Mouse (Mus musculus): Measurements from ENCODE around the gene Rrp8. TPM values are rescaled to one million over a fixed set of nuclear protein-coding genes. Genes with fewer than 3 reads are reported as not detected.

Gene Rrp8
- polyA plus RNA-seq, 2 experiments from 2014 or later: 15.3 to 15.8 TPM

DNA sequence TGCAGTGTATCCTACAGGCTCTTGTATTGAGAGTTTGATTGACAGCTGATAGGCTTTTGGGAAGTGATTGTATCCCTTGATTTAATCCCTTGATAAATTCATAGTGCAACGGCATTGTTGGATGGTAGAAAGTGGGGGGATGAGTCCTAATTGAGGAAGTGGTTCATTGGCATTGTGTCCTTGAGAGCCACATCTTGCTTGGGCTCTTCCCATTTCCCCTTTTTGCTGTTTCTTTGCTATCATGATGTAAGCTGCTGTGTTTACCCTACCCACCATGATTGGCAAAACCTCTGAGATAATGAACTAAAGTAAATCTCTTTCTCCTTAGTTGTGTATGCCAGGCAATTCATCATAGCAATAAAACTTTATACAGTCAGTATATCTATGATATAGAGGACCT, 46.3 kb downstream of the Rrp8 start:
- no peak for ATAC-seq

DNA sequence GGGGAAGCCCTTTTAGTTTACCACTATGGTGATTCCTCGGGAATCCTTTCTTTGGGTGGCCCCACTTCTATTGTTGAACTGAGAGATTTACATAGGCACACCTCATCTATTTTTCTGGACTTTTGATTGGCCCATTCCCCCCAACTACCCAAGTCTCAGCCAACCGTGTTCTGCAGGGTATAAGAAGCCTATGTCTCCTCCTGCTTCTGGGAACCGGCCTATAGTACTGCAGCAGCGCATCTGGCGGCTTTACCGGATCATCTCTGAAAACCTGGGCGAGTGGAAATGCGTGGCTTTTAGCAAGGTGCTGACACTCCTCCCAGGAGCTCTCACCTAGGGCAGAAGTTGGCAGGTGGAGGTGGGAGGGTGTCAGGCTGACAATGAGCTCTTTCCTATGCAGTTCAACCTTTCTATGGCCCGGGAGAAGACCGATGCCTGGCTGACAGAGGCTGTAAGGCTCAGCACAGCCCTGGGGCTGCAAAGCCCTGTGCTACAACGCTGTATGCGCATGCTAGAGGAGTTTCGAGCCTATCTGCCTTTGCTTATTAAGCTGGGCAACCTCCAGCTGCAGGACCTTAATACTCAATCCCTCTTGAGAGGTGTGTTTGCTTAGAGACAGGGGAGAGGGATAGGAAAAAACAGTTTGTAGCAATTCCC, 51.5 kb downstream of the Rrp8 start:
- ATAC-seq: no peak

Other genes with a start within 250 kb of the Rrp8 start
- 10 to 100 TPM; 20.4 to 25.0 TPM for gene Smpd1, start 183.0 kb downstream of the Rrp8 start, polyA plus RNA-seq (2017; shearing (Covaris generic))
- 1 to 10 TPM; 3.5 to 4.2 TPM for gene Apbb1, start 155.7 kb downstream of the Rrp8 start, polyA plus RNA-seq (2017; shearing (Covaris generic))
- gene Hpx, start 137.2 kb downstream of the Rrp8 start, polyA plus RNA-seq (2017; shearing (Covaris generic)): not detected
- gene Trim3, start 103.8 kb downstream of the Rrp8 start, polyA plus RNA-seq (2017; shearing (Covaris generic)): 1 to 10 TPM; 1.9 to 2.5 TPM
- 100 to 1,000 TPM; 214 to 228 TPM for gene Timm10b, start 97.3 kb downstream of the Rrp8 start, polyA plus RNA-seq (2017; shearing (Covaris generic))
- 10 to 100 TPM; 12.4 to 13.6 TPM for gene Arfip2, start 97.0 kb downstream of the Rrp8 start, polyA plus RNA-seq (2017; shearing (Covaris generic))
- 1 to 10 TPM; 3.1 to 5.4 TPM for gene Gm45799, start 96.8 kb downstream of the Rrp8 start, polyA plus RNA-seq (2017; shearing (Covaris generic))
- gene Dnhd1, start 86.6 kb downstream of the Rrp8 start, polyA plus RNA-seq (2017; shearing (Covaris generic)): 1 to 10 TPM in 1 of 2 experiments, under 1 TPM in 1; 0.98 to 1.1 TPM
- gene Ilk, start 793 bp downstream of the Rrp8 start, polyA plus RNA-seq (2017; shearing (Covaris generic)): 100 to 1,000 TPM; 131 to 173 TPM
- 10 to 100 TPM; 11.5 to 16.1 TPM for gene Taf10, start 7.0 kb upstream of the Rrp8 start, polyA plus RNA-seq (2017; shearing (Covaris generic))
- 100 to 1,000 TPM in 1 of 2 experiments, 10 to 100 TPM in 1; 86.2 to 106 TPM for gene Tpp1, start 14.8 kb upstream of the Rrp8 start, polyA plus RNA-seq (2017; shearing (Covaris generic))
- not detected for gene Dchs1, start 50.3 kb upstream of the Rrp8 start, polyA plus RNA-seq (2017; shearing (Covaris generic))
- 100 to 1,000 TPM; 175 to 216 TPM for gene Mrpl17, start 73.7 kb upstream of the Rrp8 start, polyA plus RNA-seq (2017; shearing (Covaris generic))
- gene Gm4070, start 216.6 kb upstream of the Rrp8 start, polyA plus RNA-seq (2017; shearing (Covaris generic)): 100 to 1,000 TPM; 192 to 225 TPM